Mouse (Mus musculus): Measurements from ENCODE around the gene Med14. TPM values are rescaled to one million over a fixed set of nuclear protein-coding genes. Genes with fewer than 3 reads are reported as not detected.

The Med14 gene
- polyA plus RNA-seq, 1 experiment from 2014 or later = 18.6 TPM

DNA sequence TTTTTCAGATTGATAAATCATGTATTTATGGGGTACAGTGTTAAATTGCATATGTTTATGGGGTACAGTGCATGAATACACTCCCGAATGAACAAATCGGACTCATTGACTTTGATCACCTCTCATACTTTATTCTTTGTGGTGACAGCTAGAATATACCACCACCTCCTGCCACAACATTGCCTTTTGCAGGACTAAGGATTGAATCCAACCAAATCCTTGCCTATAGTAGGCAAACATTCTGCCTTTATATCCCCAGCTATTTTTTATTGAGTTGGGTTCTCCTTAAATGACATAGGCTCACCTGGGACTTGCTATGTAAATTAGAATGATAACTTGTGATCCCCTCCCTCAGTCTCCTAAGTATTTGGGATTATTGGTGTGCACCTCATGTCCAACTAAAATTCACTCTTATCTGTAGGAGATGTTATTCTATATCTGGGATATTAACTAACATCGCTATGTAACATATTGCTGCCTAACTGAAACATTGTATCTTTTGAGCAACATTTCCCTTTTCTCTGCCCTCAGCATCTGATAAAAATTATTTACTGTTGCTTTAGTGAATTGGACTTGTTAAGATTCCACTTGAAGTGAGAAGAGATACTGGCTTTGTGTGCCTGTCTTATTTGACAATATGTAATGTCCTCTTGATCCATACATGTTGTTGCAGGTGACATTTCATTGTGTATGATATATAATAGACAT is 1.4 kb upstream of the Med14 start:
- DNase-seq (ENCODE audit: low spot score) (no peak), ATAC-seq (replicated peaks; ENCODE audit: low FRiP score, low TSS enrichment, low read depth) (no peak)
- 67% methylated on average over 3 of the region's 3 CpGs for whole genome bisulfite sequencing
- Histone ChIP-seq H3K36me3 (ENCODE audit: control insufficient read depth, insufficient read depth, low read length) (no peaks in the 10 kb centered on the region), H3K4me3 (ENCODE audit: low read depth, low read length) (peak overlapping the region; percentile 55), H3K4me2 (ENCODE audit: low read length) (peak overlapping the region; percentile 55), H3K9ac (ENCODE audit: low read length) (peak overlapping the region; percentile 65), H3K27ac (ENCODE audit: low read depth) (peak overlapping the region; percentile 90), H3K9me3 (ENCODE audit: control insufficient read depth, low read length) (no peaks in the 10 kb centered on the region), H3K27me3 (replicated peaks; ENCODE audit: control insufficient read depth, insufficient read depth, low read length) (0 out of 2 replicates have a peak, but pooled peaks cover 8% of the 10 kb centered on the region), H3K4me1 (replicated peaks; ENCODE audit: control insufficient read depth, insufficient read depth, low read length) (no peaks in the 10 kb centered on the region)

DNA sequence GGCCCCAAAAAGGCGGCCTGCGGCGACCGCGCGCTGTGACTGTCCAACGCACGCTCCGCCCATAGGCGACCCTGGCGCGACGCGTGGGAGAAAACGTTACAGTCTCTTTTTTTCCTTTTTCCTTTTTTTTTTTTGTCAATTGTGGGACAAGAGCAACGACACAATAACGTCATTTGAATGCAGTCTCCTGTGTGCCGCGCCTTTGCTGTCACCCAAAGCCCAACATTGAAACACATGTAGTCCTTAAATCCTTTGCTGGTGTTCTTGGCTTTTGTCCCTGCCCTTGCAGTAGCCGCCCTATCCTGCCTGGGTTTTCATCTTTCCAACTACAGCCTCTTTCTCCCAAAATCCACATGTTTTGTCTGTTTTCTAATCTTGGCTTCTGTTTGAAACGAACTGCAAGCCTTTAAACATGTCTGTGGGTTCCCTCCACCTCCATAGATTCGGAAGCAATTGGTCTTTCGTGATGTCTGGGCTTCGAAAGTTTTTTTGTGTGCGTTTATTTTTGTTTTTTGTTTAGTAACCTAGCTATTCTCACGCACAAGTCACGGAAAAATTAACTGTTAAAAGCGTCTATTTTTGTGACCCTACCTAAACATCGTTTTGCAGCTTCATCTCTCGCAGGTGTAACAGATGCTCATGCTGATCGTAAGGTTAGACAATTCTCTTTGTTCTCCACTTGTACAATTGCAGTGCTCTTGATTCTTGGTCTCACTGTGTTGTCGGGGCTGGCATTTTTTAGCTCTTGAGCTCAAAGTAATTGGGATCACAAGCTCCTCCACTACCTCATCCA is 657 bp upstream of the Med14 start:
- H3K27me3 ChIP-seq (replicated peaks; ENCODE audit: control insufficient read depth, insufficient read depth, low read length) = 0 out of 2 replicates have a peak, but pooled peaks cover 8% of the 10 kb centered on the region
- H3K4me2 ChIP-seq (ENCODE audit: low read length) = peak overlapping the region; percentile 55
- H3K9me3 ChIP-seq (ENCODE audit: control insufficient read depth, low read length) = no peaks in the 10 kb centered on the region
- peak overlapping the region; percentile 65 for H3K9ac ChIP-seq (ENCODE audit: low read length)
- H3K36me3 ChIP-seq (ENCODE audit: control insufficient read depth, insufficient read depth, low read length) = no peaks in the 10 kb centered on the region
- H3K4me3 ChIP-seq (ENCODE audit: low read depth, low read length) = peak overlapping the region; percentile 55
- ATAC-seq (replicated peaks; ENCODE audit: low FRiP score, low TSS enrichment, low read depth) = no peak
- no peaks in the 10 kb centered on the region for H3K4me1 ChIP-seq (replicated peaks; ENCODE audit: control insufficient read depth, insufficient read depth, low read length)
- H3K27ac ChIP-seq (ENCODE audit: low read depth) = peak overlapping the region; percentile 90
- WGBS = 6% methylated on average over 29 of the region's 32 CpGs
- no peak for DNase-seq (ENCODE audit: low spot score)

- H3K4me3 ChIP-seq (ENCODE audit: low read depth, low read length) = peak overlapping the region; percentile 55
- H3K9me3 ChIP-seq (ENCODE audit: control insufficient read depth, low read length) = no peaks in the 10 kb centered on the region
- H3K36me3 ChIP-seq (ENCODE audit: control insufficient read depth, insufficient read depth, low read length) = no peaks in the 10 kb centered on the region
- no peaks in the 10 kb centered on the region for H3K4me1 ChIP-seq (replicated peaks; ENCODE audit: control insufficient read depth, insufficient read depth, low read length)
- WGBS = 8% methylated on average over 25 of the region's 25 CpGs
- H3K27me3 ChIP-seq (replicated peaks; ENCODE audit: control insufficient read depth, insufficient read depth, low read length) = 0 out of 2 replicates have a peak, but pooled peaks cover 8% of the 10 kb centered on the region
- ATAC-seq (replicated peaks; ENCODE audit: low FRiP score, low TSS enrichment, low read depth) (no peak), DNase-seq (ENCODE audit: low spot score) (peak; percentile 74)
- H3K27ac ChIP-seq (ENCODE audit: low read depth) = peak overlapping the region; percentile 90
- peak overlapping the region; percentile 65 for H3K9ac ChIP-seq (ENCODE audit: low read length)
- peak overlapping the region; percentile 55 for H3K4me2 ChIP-seq (ENCODE audit: low read length)
These were observed 631 bp downstream of the Med14 start for GRCm38 (mm10) chrX:12761259-12761625.

DNA sequence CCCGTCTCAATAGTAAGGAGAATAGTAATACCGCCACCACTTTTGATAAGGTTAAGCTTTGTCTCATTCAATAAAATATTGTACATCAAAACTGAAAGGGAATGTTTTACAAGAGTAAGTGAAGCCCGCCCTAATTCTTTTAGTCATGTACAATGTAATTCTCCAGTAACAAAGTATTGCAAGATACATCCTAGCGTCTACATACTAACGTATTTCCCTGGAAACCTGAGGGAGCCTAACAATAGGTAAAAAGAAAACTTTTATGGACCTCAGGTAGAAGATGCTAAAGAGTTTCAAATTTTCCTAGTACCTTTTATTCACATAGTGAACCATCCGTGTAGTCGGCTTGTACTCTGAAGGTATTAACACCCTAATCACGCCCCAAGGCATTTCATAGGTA is 1.4 kb downstream of the Med14 start:
- DNase-seq (ENCODE audit: low spot score) (no peak), ATAC-seq (replicated peaks; ENCODE audit: low FRiP score, low TSS enrichment, low read depth) (no peak)
- no peaks in the 10 kb centered on the region for H3K4me1 ChIP-seq (replicated peaks; ENCODE audit: control insufficient read depth, insufficient read depth, low read length)
- 17% methylated on average over 8 of the region's 8 CpGs for WGBS
- no peaks in the 10 kb centered on the region for H3K9me3 ChIP-seq (ENCODE audit: control insufficient read depth, low read length)
- peak overlapping the region; percentile 55 for H3K4me3 ChIP-seq (ENCODE audit: low read depth, low read length)
- H3K4me2 ChIP-seq (ENCODE audit: low read length) = peak overlapping the region; percentile 55
- no peaks in the 10 kb centered on the region for H3K36me3 ChIP-seq (ENCODE audit: control insufficient read depth, insufficient read depth, low read length)
- peak overlapping the region; percentile 65 for H3K9ac ChIP-seq (ENCODE audit: low read length)
- no peak overlapping the region for H3K27ac ChIP-seq (ENCODE audit: low read depth)
- 0 out of 2 replicates have a peak, but pooled peaks cover 8% of the 10 kb centered on the region for H3K27me3 ChIP-seq (replicated peaks; ENCODE audit: control insufficient read depth, insufficient read depth, low read length)

GRCm38 (mm10) chrX:12759625-12760024 is 2.2 kb downstream of the Med14 start:
- Histone ChIP-seq H3K9ac (ENCODE audit: low read length) (no peak overlapping the region), H3K36me3 (ENCODE audit: control insufficient read depth, insufficient read depth, low read length) (no peaks in the 10 kb centered on the region), H3K4me2 (ENCODE audit: low read length) (peak overlapping the region; percentile 55), H3K27ac (ENCODE audit: low read depth) (no peak overlapping the region), H3K4me3 (ENCODE audit: low read depth, low read length) (peak overlapping the region; percentile 10; the same call in 1 of the 2 replicates), H3K4me1 (replicated peaks; ENCODE audit: control insufficient read depth, insufficient read depth, low read length) (no peaks in the 10 kb centered on the region), H3K27me3 (replicated peaks; ENCODE audit: control insufficient read depth, insufficient read depth, low read length) (0 out of 2 replicates have a peak, but pooled peaks cover 8% of the 10 kb centered on the region), H3K9me3 (ENCODE audit: control insufficient read depth, low read length) (no peaks in the 10 kb centered on the region)
- DNase-seq (ENCODE audit: low spot score) (no peak), ATAC-seq (replicated peaks; ENCODE audit: low FRiP score, low TSS enrichment, low read depth) (no peak)
- WGBS = 50% methylated on average over 5 of the region's 5 CpGs

DNA sequence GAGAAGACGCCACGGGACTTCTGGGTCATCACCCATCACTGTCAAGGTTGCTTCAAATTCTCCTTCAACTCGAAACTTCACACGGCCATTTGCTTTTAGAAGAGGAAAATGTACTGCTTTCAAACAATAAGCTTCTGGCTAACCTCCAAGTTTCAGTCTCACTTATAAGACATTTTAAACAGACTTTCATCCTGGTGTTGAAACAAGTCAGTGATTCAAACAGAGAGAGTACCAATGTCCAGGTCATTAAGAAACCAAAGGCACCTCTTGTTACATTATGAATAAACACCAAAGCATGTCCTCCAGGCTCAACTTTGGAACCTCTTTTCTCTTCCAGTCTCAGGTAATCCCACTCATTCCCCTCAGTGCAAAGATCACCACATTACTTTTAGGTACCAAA is 14.0 kb downstream of the Med14 start:
- H3K9me3 ChIP-seq (ENCODE audit: control insufficient read depth, low read length) = no peaks in the 10 kb centered on the region
- DNase-seq (ENCODE audit: low spot score) (no peak), ATAC-seq (replicated peaks; ENCODE audit: low FRiP score, low TSS enrichment, low read depth) (no peak)
- no peaks in the 10 kb centered on the region for H3K27me3 ChIP-seq (replicated peaks; ENCODE audit: control insufficient read depth, insufficient read depth, low read length)
- H3K27ac ChIP-seq (ENCODE audit: low read depth) = no peak overlapping the region
- WGBS = 69% methylated on average over 4 of the region's 4 CpGs
- peaks cover 15% of the 10 kb centered on the region; the same call in 1 of the 2 replicates for H3K36me3 ChIP-seq (ENCODE audit: control insufficient read depth, insufficient read depth, low read length)
- no peak overlapping the region for H3K4me2 ChIP-seq (ENCODE audit: low read length)
- no peak overlapping the region for H3K4me3 ChIP-seq (ENCODE audit: low read depth, low read length)
- no peaks in the 10 kb centered on the region for H3K4me1 ChIP-seq (replicated peaks; ENCODE audit: control insufficient read depth, insufficient read depth, low read length)
- no peak overlapping the region for H3K9ac ChIP-seq (ENCODE audit: low read length)

DNA sequence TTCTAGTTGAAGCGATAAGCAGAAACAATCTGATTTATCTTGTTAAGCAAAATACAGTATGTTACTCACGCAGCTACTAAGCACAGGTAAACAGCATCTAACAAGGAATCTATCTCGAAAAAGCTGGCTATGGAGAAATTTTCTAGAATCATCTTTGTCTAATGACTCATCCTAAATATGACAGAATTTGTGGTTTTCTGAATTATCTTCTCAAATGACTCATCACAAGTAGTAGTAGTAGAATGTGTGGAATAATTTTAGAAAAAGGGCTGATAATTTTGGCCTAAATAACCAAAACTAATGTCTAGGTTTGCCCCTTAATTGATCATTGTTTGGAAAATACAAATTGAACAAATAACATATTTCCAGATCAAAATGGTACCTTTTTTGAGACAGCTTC is 15.1 kb downstream of the Med14 start:
- H3K9ac ChIP-seq (ENCODE audit: low read length) = no peak overlapping the region
- ATAC-seq (replicated peaks; ENCODE audit: low FRiP score, low TSS enrichment, low read depth) (no peak), DNase-seq (ENCODE audit: low spot score) (no peak)
- peaks cover 15% of the 10 kb centered on the region; the same call in 1 of the 2 replicates for H3K36me3 ChIP-seq (ENCODE audit: control insufficient read depth, insufficient read depth, low read length)
- no peak overlapping the region for H3K4me2 ChIP-seq (ENCODE audit: low read length)
- no peak overlapping the region for H3K27ac ChIP-seq (ENCODE audit: low read depth)
- no peak overlapping the region for H3K4me3 ChIP-seq (ENCODE audit: low read depth, low read length)
- H3K27me3 ChIP-seq (replicated peaks; ENCODE audit: control insufficient read depth, insufficient read depth, low read length) = no peaks in the 10 kb centered on the region
- no peaks in the 10 kb centered on the region for H3K4me1 ChIP-seq (replicated peaks; ENCODE audit: control insufficient read depth, insufficient read depth, low read length)
- H3K9me3 ChIP-seq (ENCODE audit: control insufficient read depth, low read length) = no peaks in the 10 kb centered on the region
- 97% methylated on average over 3 of the region's 3 CpGs for WGBS

DNA sequence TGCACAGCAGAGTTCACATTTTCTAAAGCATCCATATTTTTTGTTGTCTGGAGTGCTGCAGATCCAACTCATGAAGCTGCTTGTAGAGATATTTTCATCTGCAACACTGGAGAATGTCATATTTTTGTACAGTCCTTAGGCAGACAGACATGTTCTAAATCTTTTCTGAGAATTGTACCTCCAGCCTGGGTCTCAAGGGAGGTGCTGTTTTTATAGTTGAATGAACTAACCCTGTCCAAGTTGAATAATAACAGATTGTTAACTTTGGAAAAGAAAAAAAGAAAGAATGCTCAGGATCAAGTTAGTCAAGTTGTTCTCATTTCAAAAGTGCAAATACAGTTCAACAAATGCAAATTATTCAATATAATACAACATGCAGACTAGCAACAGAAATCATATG is 21.5 kb downstream of the Med14 start:
- Histone ChIP-seq H3K27me3 (replicated peaks; ENCODE audit: control insufficient read depth, insufficient read depth, low read length) (no peaks in the 10 kb centered on the region), H3K27ac (ENCODE audit: low read depth) (no peak overlapping the region), H3K4me3 (ENCODE audit: low read depth, low read length) (no peak overlapping the region), H3K9me3 (ENCODE audit: control insufficient read depth, low read length) (no peaks in the 10 kb centered on the region), H3K9ac (ENCODE audit: low read length) (no peak overlapping the region), H3K36me3 (ENCODE audit: control insufficient read depth, insufficient read depth, low read length) (no peaks in the 10 kb centered on the region), H3K4me1 (replicated peaks; ENCODE audit: control insufficient read depth, insufficient read depth, low read length) (no peaks in the 10 kb centered on the region), H3K4me2 (ENCODE audit: low read length) (no peak overlapping the region)
- ATAC-seq (replicated peaks; ENCODE audit: low FRiP score, low TSS enrichment, low read depth) = no peak
- no peak for DNase-seq (ENCODE audit: low spot score)
